Mouse (Mus musculus): ENCODE measurements around the gene Aff3.

Aff3 gene

DNA sequence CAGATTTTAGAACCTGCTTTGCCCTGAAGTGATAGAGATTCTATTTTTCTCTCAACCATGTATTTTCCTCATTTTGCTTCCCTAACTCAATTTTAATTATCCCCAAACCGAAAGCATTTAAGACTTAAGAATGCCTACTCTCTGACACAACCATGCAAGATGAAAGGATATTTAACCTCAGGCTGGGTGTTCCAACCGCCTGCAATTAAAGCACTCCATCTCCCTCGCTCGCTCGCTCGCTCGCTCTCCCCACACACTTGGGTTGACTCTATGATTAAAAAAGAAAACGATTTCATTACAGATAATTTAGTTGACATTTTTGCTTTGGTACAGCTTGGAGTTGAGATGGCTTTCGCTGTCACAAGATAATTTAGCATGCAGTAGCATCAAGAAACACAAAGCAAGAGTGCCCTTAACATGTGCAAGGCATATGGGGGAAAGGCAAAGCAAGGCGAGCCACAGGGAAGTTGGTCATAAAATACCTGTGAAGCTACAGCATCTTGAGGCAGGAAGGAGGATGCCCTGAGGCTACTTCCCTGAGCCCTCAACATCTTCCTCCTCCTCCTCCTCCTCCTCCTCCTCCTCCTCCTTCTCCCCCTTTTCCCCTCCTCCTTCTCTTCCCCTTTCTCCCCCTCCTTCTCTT lies 167.7 kb downstream of the Aff3 start:
- DNase-seq (ENCODE audit: low spot score) = no peak

DNA sequence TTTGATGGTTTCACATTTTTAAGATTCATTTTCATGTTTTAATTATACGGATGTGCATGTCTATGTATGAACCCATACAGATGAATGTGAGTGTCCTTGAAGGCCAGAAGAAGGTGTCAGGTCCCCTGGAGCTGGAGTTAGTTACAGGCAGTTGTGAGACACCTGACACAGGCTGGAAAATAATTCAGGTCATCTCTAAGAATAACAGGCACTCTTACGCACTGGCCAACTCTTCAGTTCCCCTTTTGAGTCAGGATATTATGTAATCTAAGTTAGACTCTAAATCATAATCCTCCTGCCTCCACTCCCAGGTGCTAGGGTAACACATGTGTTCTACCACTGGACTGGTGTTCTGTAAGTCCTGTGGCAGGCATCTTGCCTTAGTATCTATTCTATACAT lies 169.5 kb downstream of the Aff3 start:
- DNase-seq (ENCODE audit: low spot score) = no peak

DNA sequence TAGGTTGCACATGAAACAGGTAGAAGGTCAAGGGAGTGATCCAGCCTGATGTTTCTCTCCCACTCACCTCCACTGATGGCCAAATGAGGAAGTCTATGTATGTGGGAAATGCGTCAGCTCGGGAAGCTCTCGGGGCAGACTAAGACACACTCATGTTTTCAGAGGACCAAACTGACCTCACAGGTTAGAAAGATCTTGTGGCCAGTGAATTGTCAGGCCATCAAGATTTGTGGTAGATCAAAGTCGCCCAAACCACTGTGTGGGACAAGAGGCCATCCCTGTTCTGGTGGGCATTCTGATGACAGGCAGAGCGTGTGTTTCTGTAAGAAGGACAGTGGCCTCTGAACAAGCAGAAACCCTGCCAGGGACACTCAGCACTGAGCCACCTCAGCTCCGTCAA lies 175.0 kb downstream of the Aff3 start:
- no peak for DNase-seq (ENCODE audit: low spot score)

DNA sequence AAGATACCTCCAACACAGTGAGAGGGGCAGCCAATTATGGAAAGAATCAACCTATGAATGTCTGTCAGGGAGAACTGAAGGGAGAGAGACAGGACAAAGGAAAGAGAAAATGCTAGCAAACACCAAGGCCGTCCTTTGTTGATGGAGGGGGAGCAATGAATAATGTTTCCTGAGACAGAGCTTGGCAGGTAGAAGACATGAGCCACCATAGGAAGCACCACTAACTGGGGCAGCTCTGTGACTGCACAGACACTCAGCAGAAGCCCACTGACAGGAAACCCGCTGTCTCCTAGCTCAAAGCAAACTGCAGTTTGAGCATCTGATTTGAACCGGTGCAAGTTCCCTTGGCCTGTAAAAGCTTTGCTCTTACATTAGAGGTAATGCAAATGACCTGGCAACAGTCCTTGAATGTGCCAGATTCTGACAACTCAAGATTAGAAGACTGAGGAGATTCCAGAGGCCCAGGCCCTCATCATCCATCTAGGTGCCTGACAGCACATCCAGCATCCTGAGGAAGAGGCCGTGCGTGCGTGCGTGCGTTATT lies 176.0 kb downstream of the Aff3 start:
- DNase-seq (ENCODE audit: low spot score) = no peak

- DNase-seq (ENCODE audit: low spot score) = no peak
Measured at GRCm38 (mm10) chr1:38487884-38488283, 176.9 kb downstream of the Aff3 start.

GRCm38 (mm10) chr1:38483191-38483590 lies 181.6 kb downstream of the Aff3 start:
- no peak for DNase-seq (ENCODE audit: low spot score)

- DNase-seq (ENCODE audit: low spot score) = no peak
Measured at GRCm38 (mm10) chr1:38478246-38478743, 186.5 kb downstream of the Aff3 start.

GRCm38 (mm10) chr1:38470817-38471216 lies 193.9 kb downstream of the Aff3 start:
- DNase-seq (ENCODE audit: low spot score) = no peak

- DNase-seq (ENCODE audit: low spot score) = no peak
Measured at GRCm38 (mm10) chr1:38470166-38470565, 194.6 kb downstream of the Aff3 start.

DNA sequence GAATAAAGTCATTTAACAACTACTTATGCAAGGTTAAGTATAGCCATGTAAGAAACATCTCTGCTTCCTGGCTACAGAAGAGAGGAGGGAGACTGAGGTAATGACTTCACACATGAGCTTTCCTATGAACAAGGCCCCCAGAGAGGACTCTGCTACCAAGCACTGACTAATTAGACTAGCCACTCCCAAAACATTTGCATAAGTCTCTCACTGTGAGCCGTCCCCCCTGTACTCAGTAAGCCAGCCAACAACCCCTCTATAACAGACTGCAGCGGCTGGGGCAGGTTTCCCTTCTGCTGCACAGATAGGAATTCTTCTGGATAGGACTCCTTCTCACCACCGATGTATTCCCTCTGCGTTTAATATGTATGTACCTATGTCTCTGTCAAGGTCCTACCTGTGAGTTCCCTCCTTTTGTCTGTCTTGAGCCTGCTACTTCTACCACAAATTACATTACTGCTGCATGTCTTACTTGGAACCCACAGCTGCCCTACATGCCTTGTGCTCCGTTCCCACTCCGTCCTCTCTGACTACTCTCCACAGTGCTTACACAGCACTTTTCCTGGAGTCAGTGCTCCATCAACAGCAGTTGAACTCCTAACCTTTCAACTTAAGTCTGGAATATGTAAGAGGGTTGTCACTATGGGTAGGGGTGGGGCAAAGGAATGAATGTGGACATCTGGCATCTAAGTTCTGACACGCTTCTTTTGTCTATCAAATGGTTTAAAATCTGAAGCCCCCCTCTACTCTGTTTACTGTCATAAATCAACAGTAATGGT lies 197.3 kb downstream of the Aff3 start:
- DNase-seq (ENCODE audit: low spot score) = no peak

- DNase-seq (ENCODE audit: low spot score) = no peak
Measured at GRCm38 (mm10) chr1:38456719-38457269, 208.0 kb downstream of the Aff3 start.

DNA sequence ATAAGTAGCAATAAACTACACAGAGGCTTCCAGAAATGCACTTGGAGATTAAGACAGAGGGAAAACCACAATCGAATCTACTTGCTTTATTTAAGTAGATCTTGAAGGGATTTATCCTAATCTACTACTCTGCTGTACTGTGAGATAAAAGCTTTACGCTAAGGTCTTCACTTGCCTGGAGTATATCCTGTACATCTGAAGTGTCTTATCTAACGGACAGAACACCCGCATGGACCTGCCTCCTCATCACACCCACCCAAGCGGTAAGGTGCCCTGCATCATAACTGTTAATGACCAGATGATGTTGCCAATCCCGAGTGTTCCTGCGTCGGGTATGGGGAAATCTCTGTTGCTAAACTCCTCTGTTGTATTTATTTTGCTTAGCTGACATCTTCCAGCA lies 209.8 kb downstream of the Aff3 start:
- no peak for DNase-seq (ENCODE audit: low spot score)

GRCm38 (mm10) chr1:38451367-38451766 lies 213.4 kb downstream of the Aff3 start:
- no peak for DNase-seq (ENCODE audit: low spot score)

DNA sequence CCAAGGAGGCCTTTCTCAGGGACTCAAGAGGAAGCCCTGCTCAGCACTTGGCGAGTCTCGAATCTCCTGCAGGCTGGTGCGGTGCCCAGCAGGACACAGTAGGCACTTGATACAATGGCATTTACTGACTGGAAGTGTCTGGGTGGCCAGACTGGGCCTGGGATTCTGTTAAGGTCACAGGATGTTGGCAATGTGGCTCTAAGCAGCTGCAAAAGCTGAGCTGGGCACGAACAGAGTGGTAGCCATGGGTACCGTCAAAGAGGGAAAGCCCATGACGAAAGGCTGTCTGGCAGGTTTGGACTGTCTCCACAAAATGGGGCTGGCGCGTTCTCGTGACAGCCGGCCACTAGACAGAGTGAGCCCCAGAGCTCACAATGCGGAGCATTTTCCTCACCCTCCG lies 214.1 kb downstream of the Aff3 start:
- DNase-seq (ENCODE audit: low spot score) = no peak

DNA sequence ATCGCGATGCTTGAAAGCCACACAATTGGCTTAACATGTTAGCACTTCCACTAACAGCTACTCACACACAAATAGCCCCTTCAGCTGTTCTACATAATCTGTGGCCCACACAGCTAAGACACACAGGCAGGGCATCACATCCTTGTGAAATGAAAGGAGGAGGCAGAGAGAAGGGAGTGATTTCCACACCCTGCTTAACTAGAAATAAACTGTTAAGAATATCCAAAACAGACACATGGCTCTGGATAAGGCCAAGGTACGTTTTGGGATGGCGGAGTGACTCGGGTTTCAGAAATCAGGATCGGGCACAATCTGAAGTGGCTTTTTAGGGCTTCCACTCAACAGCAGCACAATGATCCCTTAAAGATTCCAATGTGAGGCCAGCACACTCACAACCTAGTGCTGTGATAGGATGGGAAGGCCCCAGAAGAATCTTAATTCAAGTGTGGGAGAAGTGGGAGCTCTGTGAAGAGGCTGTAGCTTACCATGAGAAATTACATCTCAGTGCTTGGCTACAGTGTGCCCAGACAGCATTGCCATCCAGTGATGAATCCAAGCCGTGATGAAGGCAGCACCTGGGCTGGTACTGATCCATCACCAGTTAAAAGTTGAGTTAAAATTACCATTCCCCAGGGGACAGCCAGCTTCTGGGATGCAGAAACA lies 214.8 kb downstream of the Aff3 start:
- DNase-seq (ENCODE audit: low spot score) = no peak

DNA sequence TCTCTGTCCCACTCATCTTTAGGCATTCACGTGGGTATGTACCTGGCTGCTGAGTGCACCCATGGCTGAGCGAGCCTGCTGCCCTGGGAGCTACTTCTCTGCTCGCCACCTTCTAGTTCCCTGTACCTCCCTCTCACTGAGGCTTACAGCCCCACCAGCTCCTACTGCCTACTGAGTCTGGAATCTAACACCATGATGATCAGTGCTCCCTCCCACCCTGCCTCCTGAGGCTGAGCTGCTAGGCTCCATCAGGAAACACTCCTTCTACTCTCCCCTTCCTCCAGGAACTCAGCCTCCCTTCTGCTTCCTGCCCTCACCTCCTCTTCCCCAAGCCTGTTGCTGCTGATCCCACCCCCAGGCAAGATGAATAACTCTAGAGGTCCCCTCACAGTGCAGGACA lies 215.9 kb downstream of the Aff3 start:
- DNase-seq (ENCODE audit: low spot score) = no peak

- no peak for DNase-seq (ENCODE audit: low spot score)
Measured at GRCm38 (mm10) chr1:38447581-38447980, 217.2 kb downstream of the Aff3 start.

DNA sequence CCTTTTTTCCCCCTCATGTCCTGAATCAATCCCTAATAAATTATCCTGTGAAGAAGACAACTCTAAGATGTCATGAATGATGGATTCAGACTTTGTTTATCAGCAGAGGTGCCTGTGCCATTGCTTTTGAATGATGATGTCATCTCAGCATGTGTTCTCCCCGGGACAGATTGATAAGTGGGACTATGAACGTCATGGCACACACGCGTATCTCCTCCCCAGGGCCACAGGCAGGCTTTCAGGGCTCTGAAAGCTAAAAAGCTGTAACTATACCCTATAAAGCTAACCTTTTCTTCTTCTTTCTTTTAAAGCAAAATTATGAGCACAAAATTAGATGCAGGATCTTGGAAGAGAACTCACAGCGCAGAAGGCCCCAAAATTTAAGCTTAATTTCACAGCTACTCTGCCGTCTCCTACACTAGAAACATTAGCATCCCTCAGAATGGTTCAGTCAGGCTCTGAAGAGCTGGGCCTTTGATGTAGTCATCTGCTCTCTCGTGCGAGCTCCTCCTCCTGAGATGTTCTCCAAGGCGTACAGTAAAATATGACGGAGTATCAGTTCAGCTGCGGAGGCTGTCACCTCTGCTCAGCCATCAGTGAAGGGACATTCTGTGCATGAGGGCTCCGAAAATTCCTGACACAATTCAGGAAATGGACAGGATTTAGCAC lies 218.5 kb downstream of the Aff3 start:
- no peak for DNase-seq (ENCODE audit: low spot score)

DNA sequence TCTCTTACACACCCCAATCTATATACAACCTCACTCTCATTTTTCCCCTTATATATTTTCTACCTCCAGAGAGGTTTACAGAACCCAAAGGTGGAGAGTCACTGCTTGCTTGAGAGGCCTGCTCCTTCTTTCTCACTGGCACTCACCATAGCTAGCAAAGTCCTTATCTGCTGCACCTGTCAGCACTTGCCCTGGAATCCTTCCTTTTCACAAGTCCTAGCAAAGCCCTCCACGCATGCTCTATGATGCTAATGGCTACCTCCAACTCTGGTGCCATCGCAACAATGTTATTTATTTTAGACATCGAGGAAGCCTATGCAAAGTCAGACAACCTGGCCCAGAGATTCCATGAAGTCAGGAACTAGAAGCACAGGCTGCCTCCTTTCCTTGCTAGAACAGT lies 221.9 kb downstream of the Aff3 start:
- DNase-seq (ENCODE audit: low spot score) = no peak

DNA sequence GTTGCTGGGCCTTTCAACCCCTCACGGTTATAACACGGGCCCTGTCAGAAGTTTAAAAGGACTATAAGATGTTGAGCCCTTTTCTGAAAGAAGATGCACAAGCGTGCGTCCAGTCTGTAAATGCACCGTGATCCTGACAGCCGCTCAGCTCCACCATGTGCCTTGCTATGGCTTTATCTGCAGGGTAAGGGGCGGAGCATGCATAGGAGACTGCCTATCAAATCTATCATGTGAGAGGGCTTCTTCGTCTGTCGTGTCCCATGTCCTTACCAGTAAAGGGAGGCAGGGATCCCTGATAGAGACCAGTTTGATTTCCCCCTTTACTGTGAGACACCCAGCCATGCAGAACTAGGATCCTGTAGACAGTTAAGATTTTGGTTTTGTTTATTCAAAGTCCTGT lies 222.3 kb downstream of the Aff3 start:
- no peak for DNase-seq (ENCODE audit: low spot score)

DNA sequence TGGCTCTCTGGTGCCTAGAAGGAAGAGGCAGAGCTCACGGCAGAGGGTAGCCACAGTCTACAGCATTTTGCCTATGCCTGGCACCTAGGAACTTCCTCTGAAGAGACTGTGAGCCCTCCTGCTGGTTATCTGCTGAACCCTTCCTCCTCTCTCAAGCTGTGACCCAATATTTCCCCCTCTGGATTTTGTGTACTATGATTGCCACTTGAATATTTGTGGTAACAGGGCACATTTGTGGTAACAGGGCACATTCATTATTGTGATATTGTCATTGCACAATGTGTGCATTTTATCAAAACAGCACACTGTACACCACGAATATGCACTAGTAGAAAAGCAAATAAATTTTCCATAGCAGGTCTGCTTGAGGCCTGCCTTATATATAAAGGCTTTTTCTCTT lies 223.0 kb downstream of the Aff3 start:
- no peak for DNase-seq (ENCODE audit: low spot score)

DNA sequence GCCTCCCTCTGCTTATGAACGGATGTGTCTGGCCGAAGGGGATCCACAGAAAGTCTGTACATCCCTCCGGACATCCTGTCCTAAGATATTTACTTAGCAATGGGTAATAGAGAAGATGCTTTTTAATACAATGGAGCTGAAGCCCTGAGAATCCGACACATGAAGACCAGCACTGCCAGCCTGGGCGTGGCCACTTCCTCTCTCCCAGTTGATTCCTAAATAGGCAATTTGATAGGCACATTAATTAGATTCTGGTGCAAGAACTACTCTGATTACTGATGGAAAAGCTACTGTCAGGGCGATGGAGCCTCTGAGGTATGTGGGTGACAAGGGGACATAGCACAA lies 224.3 kb downstream of the Aff3 start:
- no peak for DNase-seq (ENCODE audit: low spot score)
